Mouse (Mus musculus) thymus, postnatal 0 days (tissue): Measurements from ENCODE around the gene Anapc16. TPM values are rescaled to one million over a fixed set of nuclear protein-coding genes. Genes with fewer than 3 reads are reported as not detected.

Source experiments
- DNase-seq: peaks from one replicate; pipeline ENCODE4 v3.0.0-alpha.2; 2015; ENCODE audit warnings: low spot score
- polyA plus RNA-seq: library from polyadenylated mRNA; unstranded; fragments of >200 nt; fragmentation: Nextera tagmentation; extraction: Ambion mirVana; gene quantifications from 2 replicates; pipeline ENCODE4 v1.2.1, GENCODE M21; 2015

The Anapc16 gene
- polyA plus RNA-seq: 139 and 168 TPM in 2 replicates

DNA sequence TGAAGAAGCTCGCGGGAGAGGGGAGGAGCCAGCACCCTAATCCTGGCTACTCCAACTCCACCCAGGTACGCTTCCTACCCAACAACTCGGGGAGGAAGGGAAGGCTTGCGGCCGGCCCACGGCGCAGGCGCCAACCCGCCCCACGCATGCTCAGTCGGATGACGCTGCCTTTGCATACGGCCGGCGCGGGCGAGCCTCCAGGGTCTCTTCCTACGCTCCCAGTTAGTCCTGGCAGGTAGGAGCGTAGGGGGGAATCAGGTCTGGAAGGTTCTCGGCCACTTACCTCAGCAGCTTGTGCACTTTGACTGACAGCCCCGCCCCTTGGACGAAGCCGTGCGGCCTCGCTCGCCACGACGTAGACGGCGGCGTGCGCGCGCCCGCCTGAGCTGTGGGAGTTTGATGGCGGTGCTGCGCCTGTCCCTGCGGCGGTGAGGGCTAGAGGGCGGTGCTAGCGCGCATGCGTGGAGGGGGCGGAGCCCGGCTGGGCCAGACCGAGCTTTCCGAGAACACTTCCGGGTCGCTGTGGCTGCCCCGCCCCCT, at the start of gene Anapc16, which contains the start of gene Ascc1:
Anapc16 (minus strand) TSS at position 463 of the 540 bp plus-strand sequence.
Ascc1 (plus strand) TSS at position 133 of the 540 bp plus-strand sequence.
- DNase-seq: peak; percentile 99

DNA sequence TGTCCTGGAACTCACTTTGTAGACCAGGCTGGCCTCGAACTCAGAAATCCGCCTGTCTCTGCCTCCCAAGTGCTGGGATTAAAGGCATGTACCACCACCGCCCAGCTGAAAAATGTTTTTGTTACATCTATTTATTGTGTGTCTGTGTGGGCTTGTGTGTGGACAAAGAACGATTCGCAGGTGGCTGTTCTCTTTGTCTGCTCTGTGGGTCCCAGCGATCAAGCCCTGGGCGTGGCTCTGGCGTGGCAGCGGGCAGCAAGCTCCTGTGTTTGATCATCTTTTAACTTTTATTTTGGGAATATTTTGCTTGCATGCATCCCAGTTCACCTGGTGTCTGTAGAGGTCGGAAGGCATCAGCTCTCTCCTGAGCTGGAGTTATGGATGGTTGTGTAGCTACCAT, 47.6 kb upstream of the Anapc16 start:
- DNase-seq: no peak

DNA sequence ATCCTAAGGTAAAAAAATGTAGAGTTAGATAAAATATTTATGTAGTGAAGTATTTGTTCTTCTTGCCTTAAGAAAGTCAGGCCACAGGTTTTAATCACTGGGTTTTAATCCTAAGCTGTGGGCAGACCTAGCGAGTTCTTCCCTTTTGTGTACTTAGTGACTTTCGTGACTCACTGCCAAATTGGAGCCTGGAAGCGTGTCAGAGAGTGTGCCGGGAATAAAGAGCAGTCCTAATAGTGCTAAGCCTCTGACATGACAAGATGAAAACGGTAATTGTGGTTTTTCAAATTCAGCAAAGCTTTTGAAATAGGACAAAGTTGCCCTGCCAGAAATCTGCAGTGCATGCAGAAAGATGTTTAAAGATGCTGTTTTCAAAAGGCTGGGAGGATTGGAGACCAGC, 43.8 kb upstream of the Anapc16 start:
- no peak for DNase-seq

DNA sequence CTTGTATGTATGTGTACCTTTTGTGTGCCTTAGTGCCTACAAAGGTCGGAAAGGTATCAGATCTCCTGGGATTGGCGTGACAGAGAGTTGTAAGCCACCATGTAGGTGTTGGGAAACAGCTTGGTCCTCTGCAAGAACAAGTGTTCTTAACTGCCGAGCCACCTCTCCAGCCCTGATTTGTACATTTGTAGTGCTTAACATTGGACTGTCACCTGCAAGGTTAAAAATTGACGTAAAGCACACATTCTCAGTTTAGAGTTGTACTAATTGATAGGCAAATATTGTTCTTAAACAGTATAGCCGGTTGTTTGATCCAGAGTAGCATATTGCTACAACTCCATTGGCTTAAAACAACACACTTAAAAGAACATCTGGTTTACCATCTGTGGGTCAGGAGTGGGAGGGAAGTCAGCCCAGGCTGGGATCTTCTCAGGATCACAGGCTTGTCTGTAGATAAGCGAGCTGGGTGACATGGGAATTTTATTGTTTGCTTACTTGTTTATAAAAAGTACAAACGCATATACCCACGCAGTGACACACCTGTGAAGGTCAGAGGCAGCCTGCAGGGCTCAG, 39.5 kb upstream of the Anapc16 start:
- no peak for DNase-seq

DNA sequence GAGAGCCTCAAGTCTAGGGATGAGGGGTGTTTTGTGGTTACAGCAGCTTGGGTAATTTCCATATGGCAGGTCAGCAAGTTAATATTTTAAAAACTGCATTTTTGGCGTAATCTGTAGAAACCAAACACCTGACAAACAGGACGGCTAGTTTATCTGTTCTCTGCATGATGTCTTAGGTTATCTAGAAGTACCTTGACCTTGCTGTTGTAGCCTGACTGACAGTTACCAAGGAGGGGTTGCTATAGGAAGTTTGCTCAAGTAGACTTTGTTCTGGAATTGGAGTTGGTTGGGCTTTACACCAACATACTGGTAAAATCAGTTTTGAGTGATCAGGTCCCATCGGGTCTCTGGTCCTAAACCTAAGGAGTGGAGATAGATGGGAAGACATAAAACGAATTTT, 32.8 kb upstream of the Anapc16 start:
- no peak for DNase-seq

DNA sequence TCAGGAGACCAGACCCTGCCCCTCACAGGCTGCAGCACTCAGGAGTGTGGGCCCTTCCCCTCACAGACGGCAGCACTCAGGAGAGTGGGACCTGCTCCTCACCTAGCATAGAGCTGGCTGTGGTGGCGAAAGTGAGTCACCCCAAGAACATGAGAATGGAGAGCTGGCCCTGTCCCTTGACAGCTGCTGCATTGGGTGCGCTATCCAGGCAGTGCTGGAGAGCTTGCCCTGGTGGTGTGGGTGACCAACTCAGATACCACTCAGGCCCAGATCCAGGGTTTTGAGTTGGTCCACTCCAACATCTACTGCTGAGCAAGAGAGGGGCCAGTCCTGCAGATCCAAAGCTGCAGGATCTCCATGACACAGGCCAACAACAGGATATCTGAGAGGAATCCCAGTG, 31.7 kb upstream of the Anapc16 start:
- no peak for DNase-seq

DNA sequence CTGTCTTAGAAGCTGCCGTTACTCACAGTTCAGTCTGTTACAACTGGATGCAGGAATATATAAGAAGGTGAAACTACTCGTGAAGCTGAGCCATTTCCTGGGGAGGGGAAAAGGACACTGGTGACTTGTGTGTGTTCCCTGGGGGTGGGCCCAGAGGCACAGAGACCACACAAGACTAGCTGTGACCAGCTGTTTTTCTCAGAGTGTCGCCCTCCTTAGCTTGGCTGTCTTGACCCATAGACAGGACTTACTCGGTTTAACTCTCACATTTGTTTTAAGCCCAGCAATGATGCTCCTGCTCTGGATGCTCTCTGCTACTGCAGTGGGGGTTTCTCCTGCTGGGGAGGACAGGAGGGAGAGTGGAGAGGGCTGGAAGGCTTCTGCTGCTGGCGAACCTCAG, 30.1 kb upstream of the Anapc16 start:
- no peak for DNase-seq

DNA sequence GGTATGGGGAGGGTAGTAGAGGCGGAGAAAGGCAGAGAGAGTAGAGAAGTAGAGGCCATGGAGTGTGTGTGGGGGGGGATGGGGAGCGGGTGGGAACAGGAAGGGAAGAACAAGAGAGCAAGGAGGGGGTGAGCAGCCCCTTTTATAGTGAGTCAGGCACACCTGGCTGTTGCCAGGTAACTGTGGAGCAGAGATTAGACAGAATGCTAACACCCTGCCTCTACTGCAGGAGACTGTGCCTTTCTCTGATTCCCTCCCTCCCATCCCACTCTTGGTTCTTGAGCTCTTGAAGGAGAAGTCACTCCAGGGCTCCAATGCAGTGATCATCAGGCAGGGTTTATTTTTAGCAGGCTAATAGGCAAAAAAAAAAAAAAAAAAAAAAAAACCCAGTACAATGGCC, 29.7 kb upstream of the Anapc16 start:
- no peak for DNase-seq

DNA sequence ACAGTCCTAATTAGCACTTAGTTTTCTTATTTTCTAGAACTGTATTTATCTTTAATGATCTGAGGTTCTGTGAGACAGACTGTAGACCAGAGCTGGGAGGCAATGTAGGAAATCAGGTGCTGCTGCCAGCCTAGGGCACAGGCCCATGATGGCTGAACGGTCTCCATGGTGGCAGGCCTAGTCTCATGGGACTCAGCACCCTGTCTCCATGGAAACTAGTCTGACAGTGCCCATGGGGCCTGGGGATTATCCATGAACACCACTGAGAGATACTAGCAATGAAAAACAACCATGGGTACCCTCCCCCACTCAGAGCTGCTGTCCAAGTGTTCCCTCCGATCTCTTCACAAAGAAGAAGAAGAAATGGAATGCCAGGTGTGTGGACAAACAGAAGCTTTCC, 29.1 kb upstream of the Anapc16 start:
- no peak for DNase-seq

DNA sequence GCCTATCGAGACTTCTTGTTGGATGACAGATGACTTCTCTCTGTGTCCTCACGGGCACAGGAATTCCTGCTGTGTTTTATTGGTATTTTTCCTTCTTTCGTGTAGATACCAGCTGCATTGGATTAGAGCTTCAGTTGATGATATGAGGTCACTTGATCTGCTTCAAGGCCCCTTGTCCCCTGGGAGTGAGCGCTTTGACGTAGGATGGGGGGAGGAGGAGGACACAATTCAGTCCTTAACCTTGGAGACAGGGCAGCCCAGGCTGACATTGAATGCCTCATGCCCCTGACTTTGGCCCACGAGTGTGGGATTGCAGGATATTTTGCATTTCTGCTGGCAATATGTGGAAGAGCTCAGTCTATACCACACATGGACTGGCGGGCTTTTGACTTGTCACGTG, 28.6 kb upstream of the Anapc16 start:
- no peak for DNase-seq

DNA sequence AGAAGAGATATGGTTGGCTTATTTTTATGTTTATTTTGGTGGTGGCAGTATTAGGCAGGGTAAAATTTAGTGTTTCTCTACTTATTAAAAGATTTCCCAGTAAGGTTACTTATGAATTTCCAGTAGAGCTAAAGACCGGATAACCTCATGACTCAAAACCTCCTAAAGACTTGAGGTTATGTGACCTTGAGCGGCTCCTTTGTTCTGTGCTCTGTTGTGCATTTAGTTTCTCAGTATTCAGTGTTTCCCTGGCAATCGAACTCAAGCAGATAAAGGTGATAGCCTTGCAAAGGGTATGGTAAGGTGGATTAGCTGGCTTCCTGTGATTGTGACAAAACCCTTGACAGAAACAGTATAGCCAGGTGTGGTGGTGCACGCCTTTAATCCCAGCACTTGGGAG, 26.5 kb upstream of the Anapc16 start:
- DNase-seq: no peak

DNA sequence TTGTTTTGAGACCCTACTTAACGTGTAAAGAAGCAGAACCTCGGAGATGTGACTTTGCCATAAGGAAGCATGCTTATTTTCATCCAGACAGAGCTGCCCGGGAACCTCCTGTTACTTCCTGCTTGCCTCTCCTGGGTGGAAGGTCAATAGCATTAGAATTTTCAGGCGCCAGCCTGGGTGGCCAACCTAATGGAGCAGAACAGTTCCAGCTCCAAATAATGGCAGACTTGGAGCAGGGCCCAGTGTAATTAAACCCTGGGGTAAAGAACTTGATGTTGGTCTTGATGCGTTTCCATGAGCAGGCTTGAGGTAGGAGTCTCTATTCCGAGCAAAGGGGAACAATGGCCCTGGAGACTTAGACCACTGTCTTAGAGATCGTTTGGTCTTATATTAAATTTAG, 26.0 kb upstream of the Anapc16 start:
- no peak for DNase-seq

DNA sequence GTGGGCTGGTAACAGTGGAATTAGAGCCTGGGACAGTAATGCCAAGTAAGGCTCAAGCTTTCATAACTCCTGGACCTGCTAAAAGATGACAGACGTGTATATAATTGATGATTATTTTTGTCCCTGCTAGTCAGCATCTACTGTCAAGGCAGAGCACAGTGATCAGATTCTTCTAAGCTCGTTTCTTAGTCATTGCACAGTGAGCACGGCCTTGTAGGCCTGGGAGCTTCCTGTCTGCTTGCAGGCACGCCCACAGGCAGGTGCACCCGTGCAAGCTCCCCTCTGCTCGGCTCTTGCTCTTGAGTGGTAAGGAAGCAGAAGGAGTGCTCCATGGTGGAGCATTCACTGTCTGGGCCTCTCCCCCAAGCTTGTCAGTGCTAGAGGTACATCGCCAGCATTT, 25.2 kb upstream of the Anapc16 start:
- DNase-seq: peak; percentile 78

DNA sequence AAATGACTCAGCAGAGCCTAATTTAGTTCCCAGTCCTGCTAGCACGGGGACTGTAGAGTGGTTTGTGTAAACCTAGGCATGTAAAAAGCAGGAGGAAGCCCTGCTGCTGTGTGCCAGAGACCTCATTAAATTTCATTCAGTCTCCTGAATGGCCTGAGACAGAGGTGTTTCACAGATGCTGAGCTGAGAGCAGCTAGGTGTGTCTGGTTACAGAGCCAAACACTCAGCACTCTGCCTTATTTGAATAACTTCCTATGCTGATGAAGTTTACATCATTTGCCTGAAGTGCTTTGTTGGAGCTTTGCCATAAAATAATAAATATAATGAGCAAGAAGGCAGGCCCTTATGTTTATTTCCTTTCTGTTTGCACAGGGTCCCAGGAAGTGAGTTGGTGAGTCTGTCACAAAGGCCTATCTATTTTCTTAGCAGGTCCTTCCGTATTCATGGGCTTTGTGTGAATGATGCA, 24.7 kb upstream of the Anapc16 start:
- no peak for DNase-seq

DNA sequence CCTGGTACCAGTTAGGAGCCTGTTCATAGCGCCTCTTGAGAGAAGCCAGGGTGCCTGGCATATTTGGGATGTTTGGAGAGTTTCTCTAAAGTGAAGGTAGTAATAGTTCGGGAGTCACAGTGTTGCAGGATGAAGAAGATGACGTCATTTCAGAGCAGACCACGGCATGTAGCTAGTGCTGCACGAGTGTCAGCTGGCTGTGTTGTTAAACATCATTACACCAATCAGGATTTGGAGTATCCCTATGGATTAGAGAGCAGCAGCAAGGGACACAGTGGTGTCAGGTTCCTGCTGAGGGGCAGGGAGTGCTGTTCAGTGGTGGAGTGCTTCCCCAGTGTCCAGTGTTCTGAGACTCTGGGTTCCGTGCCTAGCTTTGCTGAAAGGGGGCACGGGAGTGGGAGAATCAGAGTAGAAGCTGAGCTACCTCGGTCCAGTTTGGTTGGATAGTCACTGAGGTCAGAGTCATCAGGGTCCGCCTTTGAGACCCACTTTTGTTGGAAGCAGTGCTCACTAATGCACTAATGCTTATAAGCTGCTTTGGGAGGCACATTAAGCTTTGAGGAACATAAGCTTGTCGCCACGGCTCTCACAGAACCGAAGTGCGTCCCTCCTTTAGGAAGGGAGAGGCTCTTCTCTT, 23.9 kb upstream of the Anapc16 start:
- DNase-seq: no peak

DNA sequence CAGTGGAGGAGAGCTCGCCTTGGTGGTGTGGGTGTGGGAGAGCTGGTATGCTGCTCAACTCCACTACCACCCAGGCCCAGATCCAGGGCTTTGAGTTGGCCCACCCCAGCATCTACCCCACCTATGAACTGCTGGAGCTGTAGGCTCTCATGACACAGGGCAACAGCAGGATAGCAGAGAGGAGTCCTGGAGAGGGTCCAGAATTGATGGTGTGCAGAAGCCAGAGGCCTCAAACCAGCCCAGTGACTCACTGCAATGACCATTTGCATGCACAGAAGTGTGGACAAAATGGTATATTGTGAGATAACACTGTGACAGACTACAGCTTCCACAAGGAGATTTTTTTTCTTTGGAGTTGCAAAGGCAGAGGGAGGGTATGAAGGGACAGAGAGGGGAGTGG, 20.8 kb upstream of the Anapc16 start:
- no peak for DNase-seq

DNA sequence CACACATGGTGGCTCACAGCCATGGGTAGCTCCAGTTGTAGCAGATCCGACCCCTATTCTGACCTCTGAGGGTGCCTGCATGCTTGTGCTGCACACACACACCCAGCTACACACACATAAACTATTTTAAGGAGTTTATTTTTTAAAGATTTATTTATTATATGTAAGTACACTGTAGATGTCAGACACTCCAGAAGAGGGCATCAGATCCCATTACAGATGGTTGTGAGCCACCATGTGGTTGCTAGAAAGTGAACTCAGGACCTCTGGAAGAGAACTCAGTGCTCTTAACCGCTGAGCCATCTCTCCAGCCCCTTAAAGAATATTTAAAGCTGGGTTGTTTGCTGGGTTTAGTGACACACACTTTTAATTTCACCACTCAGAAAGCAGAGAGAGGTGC, 16.4 kb upstream of the Anapc16 start:
- no peak for DNase-seq

DNA sequence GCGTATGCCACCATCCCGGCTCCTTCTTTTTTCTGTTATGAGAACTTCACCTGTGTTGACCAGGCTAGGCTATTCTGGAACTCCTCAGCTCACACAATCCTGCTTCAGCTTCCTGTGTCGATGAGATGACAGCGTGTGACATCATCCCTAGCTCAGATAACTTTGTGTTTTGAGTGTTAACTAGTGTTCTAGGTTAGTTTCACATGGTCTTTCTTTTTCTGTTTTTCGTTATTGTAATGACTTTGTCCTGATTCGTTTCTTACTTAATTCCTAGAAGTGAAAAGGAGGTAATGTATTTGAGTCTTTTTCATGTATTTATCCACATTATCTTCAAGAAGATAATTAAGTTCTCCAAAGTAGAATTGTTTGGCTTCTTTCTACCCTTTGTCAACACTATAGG, 13.3 kb upstream of the Anapc16 start:
- no peak for DNase-seq

DNA sequence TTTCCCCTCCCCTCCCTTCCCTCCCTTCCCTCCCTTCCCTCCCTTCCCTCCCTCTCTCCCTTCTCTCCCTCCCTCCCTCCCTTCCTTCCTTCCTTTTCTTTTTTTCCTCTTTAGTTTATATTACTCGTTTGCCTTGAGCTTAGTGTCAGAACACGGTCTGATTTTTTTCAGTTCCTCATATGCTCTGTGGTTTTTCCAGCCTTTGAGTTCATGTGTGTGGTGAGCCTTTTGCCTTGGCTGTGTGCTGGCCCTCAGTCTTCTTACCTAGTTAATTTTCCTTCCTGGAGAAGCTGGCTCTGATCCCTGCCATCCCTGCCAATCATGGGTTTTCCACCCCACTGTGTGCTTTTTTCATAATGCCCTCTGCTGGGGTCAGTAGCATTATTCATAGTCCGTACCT, 6.2 kb upstream of the Anapc16 start:
- DNase-seq: no peak

DNA sequence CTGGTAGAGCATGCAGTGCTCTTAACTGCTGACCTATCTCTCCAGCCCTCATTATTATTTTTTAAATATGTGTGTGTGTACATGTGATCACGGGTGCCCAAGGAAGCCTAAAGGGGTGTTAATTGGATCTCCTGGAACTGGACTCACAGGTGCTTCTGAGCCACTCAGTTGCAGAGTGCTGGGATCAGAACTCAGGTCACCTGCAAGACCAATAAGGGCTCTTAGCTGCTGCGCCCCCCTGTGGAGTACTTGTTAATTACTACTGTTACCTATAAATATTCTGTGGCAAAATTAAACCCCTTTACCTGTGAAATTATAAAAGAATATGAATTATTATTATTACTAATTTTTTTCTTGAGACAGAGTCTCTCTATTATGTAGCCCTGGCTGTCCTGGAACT, 2.3 kb upstream of the Anapc16 start:
- DNase-seq: peak; percentile 59

DNA sequence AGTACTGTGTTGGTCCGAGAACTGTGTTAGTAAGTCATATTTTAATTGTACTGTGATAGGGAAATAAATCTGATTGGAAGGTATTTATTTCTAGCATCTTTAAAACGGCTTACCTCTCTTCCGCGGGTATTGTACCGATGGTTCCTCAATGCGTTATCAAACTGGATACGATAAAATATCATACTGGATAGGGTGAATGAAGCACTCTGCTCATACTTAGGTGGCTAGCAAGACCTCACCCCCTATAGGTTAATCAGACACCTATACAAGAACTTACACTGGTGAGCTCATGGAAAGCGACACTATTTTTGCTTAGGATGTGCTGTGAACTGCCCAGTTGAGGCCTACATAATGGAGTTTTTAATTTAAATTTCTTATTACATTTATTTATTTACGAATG, 912 bp upstream of the Anapc16 start:
- no peak for DNase-seq

DNA sequence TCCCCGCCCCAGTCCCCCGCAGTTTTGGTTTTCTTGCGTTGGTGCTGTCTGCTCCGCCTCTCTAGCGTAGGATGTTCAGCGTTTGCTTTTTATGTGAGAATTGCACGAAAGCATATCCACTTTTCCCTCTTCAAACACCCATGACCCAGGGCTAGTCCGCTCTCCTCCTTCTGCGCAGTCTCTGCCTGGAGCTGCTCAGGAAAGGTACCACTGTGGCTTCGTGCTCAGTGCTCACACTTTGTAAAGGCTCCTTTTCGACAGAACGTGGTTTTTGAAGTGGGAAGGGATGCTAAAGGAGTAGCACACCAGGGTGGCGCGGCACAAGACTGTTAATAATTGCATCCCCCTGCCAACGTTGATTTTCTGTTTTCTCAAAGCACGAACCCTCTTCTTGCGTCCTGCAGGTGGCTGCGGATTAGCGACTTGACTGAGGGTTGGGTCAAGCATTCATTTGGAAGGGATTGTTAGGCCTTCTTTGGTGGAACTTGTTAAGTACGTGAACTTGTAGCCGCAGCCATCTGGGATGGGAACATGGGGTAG, 348 bp upstream of the Anapc16 start:
- no peak for DNase-seq

DNA sequence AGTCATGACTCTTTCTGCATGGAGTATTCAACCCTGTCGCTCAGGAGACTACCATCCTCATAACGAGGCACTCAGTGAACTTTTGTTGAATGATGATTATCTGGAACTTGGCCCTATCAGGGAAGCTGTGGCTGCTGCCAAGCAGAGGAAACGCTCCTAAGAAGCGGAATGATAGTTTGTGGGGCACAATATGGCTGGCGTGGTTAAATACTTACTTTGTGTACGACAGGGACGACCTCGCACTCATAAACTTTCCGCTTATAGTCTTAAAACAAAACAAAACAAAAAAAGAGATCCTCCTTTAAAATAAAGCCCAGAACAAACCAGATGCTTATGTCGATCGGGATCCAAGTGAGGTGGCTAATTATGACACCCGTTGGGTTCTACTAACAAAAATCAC, 732 bp downstream of the Anapc16 start:
- DNase-seq: no peak
